Mouse (Mus musculus) limb, embryonic 11.5 days (tissue): ENCODE data around the gene Ifi27l2b. TPM values are rescaled to one million over a fixed set of nuclear protein-coding genes. Genes with fewer than 3 reads are reported as not detected.
"Not testable (repeated sequence)": the region's sequence is repeated elsewhere in the genome, so short reads cannot be mapped to it uniquely, and the experiment has no call there.

Source experiments
- ATAC-seq: fragments of 200-750 bp; cut with Nextera tagmentation; 2 replicates; pipeline ENCODE4 v1.8.0; 2017; ENCODE audit warnings: low read depth; ENCODE audit not compliant: insufficient number of reproducible peaks, low FRiP score, low TSS enrichment
- DNase-seq: peaks from one replicate; pipeline ENCODE4 v3.0.0-alpha.2; 2015; ENCODE audit warnings: low spot score
- H3K27ac ChIP-seq: fragments of 300-500 bp; sonication (generic); replicated peaks from 2 replicates; pipeline ENCODE4 v1.5.1; 2014; ENCODE audit warnings: low read depth, mild to moderate bottlenecking, low read length
- H3K27me3 ChIP-seq: fragments of 300-500 bp; sonication (generic); 2 replicates; pipeline ENCODE4 v1.6.1; 2014; ENCODE audit warnings: mild to moderate bottlenecking, low read length, mixed read lengths; ENCODE audit not compliant: control insufficient read depth, insufficient read depth
- H3K36me3 ChIP-seq: fragments of 300-500 bp; sonication (generic); 2 replicates; pipeline ENCODE4 v1.6.1; 2014; ENCODE audit warnings: mild to moderate bottlenecking, low read length, moderate library complexity, mixed read lengths; ENCODE audit not compliant: control insufficient read depth, insufficient read depth
- H3K4me1 ChIP-seq: fragments of 300-500 bp; sonication (generic); 2 replicates; pipeline ENCODE4 v1.6.1; 2014; ENCODE audit warnings: low read length, mixed read lengths; ENCODE audit not compliant: control insufficient read depth, insufficient read depth
- H3K4me2 ChIP-seq: fragments of 300-500 bp; sonication (generic); 2 replicates; pipeline ENCODE4 v1.6.1; 2014; ENCODE audit warnings: low read depth, mild to moderate bottlenecking, moderate library complexity; ENCODE audit not compliant: severe bottlenecking
- H3K4me3 ChIP-seq: fragments of 300-500 bp; sonication (generic); 2 replicates; pipeline ENCODE4 v1.5.1; 2014; ENCODE audit warnings: low read depth, low read length
- H3K9ac ChIP-seq: fragments of 300-500 bp; sonication (generic); 2 replicates; pipeline ENCODE4 v1.6.1; 2014; ENCODE audit warnings: mild to moderate bottlenecking, low read length
- H3K9me3 ChIP-seq: fragments of 300-500 bp; sonication (generic); 2 replicates; pipeline ENCODE4 v1.6.1; 2016; ENCODE audit warnings: low read length; ENCODE audit not compliant: control insufficient read depth
- WGBS: fragments of 180-500 bp; shearing (Covaris S2); extraction: QIAGEN DNeasy Blood & Tissue Kit; methylation state at CpG from one replicate; pipeline ENCODE4 v1.1.7; 2014; 5-methylcytosine and 5-hydroxymethylcytosine counted together
- polyA plus RNA-seq: library from polyadenylated mRNA; unstranded; fragments of >200 nt; fragmentation: Nextera tagmentation; extraction: Ambion mirVana; gene quantifications from 2 replicates; pipeline ENCODE4 v1.2.1, GENCODE M21; 2014

The Ifi27l2b gene
- polyA plus RNA-seq, 1 experiment from 2014 or later: not detected

GRCm38 (mm10) chr12:103456727-103457126, 296 bp downstream of the Ifi27l2b start:
- not testable (repeated sequence) for H3K27ac ChIP-seq, ATAC-seq, DNase-seq, H3K36me3 ChIP-seq, H3K9me3 ChIP-seq, H3K9ac ChIP-seq, H3K27me3 ChIP-seq, H3K4me1 ChIP-seq, H3K4me2 ChIP-seq, H3K4me3 ChIP-seq
- no CpG with 5 or more reads among the region's 1 CpGs for WGBS

DNA sequence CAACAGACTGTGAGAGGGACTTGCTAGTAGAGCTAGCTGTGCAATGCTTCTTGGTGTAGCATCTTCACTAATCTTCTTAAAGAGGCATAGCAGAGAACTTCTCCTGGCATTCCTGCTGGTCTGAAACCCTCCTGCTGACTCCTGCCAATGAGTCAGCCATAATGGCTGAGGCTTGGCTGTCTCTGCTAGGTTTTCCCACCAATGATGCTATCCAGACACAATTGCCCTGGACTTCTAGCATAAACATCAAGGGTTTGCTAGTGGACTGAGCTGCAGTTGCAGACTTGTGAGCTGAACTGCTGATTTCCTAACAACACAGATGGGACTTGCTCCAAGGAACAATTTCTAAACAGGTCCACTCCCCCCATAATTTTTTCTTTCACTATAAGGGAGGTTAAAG, 3.7 kb downstream of the Ifi27l2b start:
- Histone ChIP-seq H3K27ac (no peak overlapping the region), H3K27me3 (no peaks in the 10 kb centered on the region), H3K4me2 (no peak overlapping the region), H3K4me3 (no peak overlapping the region), H3K36me3 (no peaks in the 10 kb centered on the region), H3K9me3 (no peaks in the 10 kb centered on the region), H3K4me1 (no peaks in the 10 kb centered on the region), H3K9ac (no peak overlapping the region)
- ATAC-seq (no peak), DNase-seq (no peak)

DNA sequence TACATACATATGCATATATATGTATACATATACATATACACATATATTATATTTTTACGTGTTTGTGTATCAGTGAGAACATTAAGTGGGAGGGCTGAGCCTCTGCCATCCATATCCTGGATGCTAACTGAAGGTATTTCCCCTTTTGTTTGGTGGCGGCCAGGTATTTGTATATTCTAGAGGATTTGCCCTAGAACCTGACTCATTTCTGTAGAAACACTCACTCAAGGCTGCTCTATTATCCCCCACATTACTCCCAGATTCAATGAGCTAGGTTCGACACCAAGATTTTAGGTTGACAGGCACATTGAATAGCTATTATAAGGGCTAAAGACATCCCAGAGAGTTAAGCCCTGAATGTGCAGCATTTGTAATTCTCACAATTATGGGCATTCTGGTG, 12.0 kb downstream of the Ifi27l2b start:
- ATAC-seq: no peak
- Histone ChIP-seq H3K27ac (no peak overlapping the region), H3K27me3 (no peaks in the 10 kb centered on the region), H3K9ac (no peak overlapping the region), H3K4me3 (no peak overlapping the region), H3K9me3 (no peaks in the 10 kb centered on the region), H3K4me1 (no peaks in the 10 kb centered on the region), H3K4me2 (no peak overlapping the region), H3K36me3 (no peaks in the 10 kb centered on the region)
- WGBS: 88% methylated on average over 3 of the region's 3 CpGs
- no peak for DNase-seq

- not testable (repeated sequence) for H3K4me2 ChIP-seq, ATAC-seq, H3K9ac ChIP-seq, DNase-seq, H3K27me3 ChIP-seq, H3K36me3 ChIP-seq, H3K4me1 ChIP-seq, H3K4me3 ChIP-seq, H3K27ac ChIP-seq, H3K9me3 ChIP-seq
- WGBS: 34% methylated on average over 6 of the region's 7 CpGs
Measured at GRCm38 (mm10) chr12:103444261-103444660, 12.8 kb downstream of the Ifi27l2b start.

DNA sequence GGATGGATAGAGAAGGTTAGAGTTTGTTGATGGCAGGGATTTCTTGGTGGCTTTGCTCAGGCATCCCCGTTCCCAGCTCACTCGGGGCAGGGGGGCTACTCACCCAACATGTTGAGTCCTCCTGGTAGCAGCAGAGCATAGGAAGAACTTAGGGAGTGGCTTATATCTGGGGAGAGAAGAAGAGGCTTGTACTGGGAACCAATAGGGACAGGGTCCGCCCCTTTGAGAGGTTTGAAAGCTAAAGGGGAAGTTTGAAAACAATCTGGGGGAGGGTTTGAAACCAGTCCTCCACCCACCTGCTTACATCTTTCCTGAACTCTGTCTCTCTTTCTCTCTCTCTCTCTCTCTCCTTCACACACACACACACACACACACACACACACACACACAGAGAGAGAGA, 13.5 kb downstream of the Ifi27l2b start, which contains the start of gene Ifi27l2a:
Gene Ifi27l2a (minus strand): TSS at position 157 of the 400 bp plus-strand sequence.
- no peak within 1 kb of the TSS for H3K27ac ChIP-seq
- no peak within 1 kb of the TSS for H3K9ac ChIP-seq
- no peak for DNase-seq
- no peak within 1 kb of the TSS for H3K4me2 ChIP-seq
- no peaks in the 10 kb centered on the region for H3K4me1 ChIP-seq
- H3K4me3 ChIP-seq: no peak within 1 kb of the TSS
- H3K27me3 ChIP-seq: no peaks in the 10 kb centered on the region
- H3K36me3 ChIP-seq: no peaks in the 10 kb centered on the region
- 52% methylated on average over 3 of the region's 3 CpGs for WGBS
- ATAC-seq: no peak
- no peaks in the 10 kb centered on the region for H3K9me3 ChIP-seq

GRCm38 (mm10) chr12:103437601-103438000, 19.4 kb downstream of the Ifi27l2b start:
- DNase-seq: no peak
- no peaks in the 10 kb centered on the region for H3K27me3 ChIP-seq
- no peak overlapping the region for H3K4me3 ChIP-seq
- no peak overlapping the region for H3K4me2 ChIP-seq
- WGBS: 88% methylated on average over 1 of the region's 1 CpGs
- ATAC-seq: no peak
- H3K27ac ChIP-seq: no peak overlapping the region
- no peaks in the 10 kb centered on the region for H3K9me3 ChIP-seq
- no peaks in the 10 kb centered on the region for H3K4me1 ChIP-seq
- no peaks in the 10 kb centered on the region for H3K36me3 ChIP-seq
- H3K9ac ChIP-seq: no peak overlapping the region

DNA sequence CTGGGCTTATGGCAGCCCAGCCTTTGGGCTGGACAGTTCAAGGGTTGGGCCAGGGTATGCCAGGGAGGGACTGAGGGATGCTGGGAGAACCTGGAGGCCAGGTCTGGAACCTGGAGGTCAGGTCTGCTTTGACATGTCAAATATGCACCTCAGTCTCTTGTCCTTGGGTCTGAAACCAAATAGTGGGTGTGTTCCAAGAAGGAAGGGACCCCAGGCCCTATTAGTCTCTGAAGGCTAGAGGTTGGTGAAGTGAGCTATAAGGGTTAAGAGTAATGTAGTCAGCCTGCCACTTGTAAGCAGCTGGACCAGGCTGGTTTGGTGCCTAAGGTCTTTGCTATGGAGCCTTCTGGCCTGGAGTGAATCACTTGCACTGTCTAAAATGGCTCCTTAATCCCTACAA, 22.2 kb downstream of the Ifi27l2b start:
- Histone ChIP-seq H3K27me3 (no peaks in the 10 kb centered on the region), H3K27ac (no peak overlapping the region), H3K9me3 (no peaks in the 10 kb centered on the region), H3K36me3 (no peaks in the 10 kb centered on the region), H3K9ac (no peak overlapping the region), H3K4me1 (no peaks in the 10 kb centered on the region), H3K4me2 (no peak overlapping the region), H3K4me3 (no peak overlapping the region)
- ATAC-seq: no peak
- DNase-seq: no peak

- H3K4me1 ChIP-seq: no peaks in the 10 kb centered on the region
- no peak within 1 kb of the TSS for H3K4me3 ChIP-seq
- H3K36me3 ChIP-seq: no peaks in the 10 kb centered on the region
- H3K4me2 ChIP-seq: no peak within 1 kb of the TSS
- no peak for DNase-seq
- WGBS: 79% methylated on average over 8 of the region's 8 CpGs
- no peak within 1 kb of the TSS for H3K27ac ChIP-seq
- H3K9ac ChIP-seq: no peak within 1 kb of the TSS
- no peaks in the 10 kb centered on the region for H3K9me3 ChIP-seq
- no peaks in the 10 kb centered on the region for H3K27me3 ChIP-seq
- no peak for ATAC-seq
Measured at GRCm38 (mm10) chr12:103433986-103434731, 22.9 kb downstream of the Ifi27l2b start, which contains the start of gene Ifi27. Gene Ifi27, plus strand, starts transcription at chr12:103434211.

- no peak overlapping the region for H3K27ac ChIP-seq
- no peaks in the 10 kb centered on the region for H3K27me3 ChIP-seq
- 90% methylated on average over 2 of the region's 2 CpGs for WGBS
- DNase-seq (no peak), ATAC-seq (no peak)
- no peaks in the 10 kb centered on the region for H3K9me3 ChIP-seq
- H3K4me3 ChIP-seq: no peak overlapping the region
- no peak overlapping the region for H3K4me2 ChIP-seq
- no peaks in the 10 kb centered on the region for H3K4me1 ChIP-seq
- H3K9ac ChIP-seq: no peak overlapping the region
- no peaks in the 10 kb centered on the region for H3K36me3 ChIP-seq
Measured at GRCm38 (mm10) chr12:103433430-103433829, 23.6 kb downstream of the Ifi27l2b start.
